Mouse (Mus musculus) brain, embryonic 14.5 days (tissue): ENCODE measurements around the gene Zfp866. TPM values are rescaled to one million over a fixed set of nuclear protein-coding genes. Genes with fewer than 3 reads are reported as not detected.

Source experiments
- DNase-seq: peaks from one replicate; pipeline ENCODE4 v3.0.0-alpha.2; 2011; ENCODE audit warnings: low read depth
- CTCF ChIP-seq: fragments of 200-500 bp; IDR thresholded peaks from 2 replicates; pipeline ENCODE4 v1.5.1; 2012; ENCODE audit warnings: inconsistent platforms, mild to moderate bottlenecking, moderate library complexity, borderline replicate concordance; ENCODE audit not compliant: insufficient read depth, insufficient read length; ENCODE audit errors: extremely low read depth
- POLR2A ChIP-seq: fragments of 200-500 bp; IDR thresholded peaks from 2 replicates; pipeline ENCODE4 v1.6.1; 2012; ENCODE audit warnings: mild to moderate bottlenecking, inconsistent platforms, borderline replicate concordance; ENCODE audit not compliant: poor library complexity, insufficient read depth, insufficient read length, severe bottlenecking; ENCODE audit errors: extremely low read depth
- polyA plus RNA-seq: library from polyadenylated mRNA; depleted of rRNA; stranded (reverse); fragments of >200 nt; gene quantifications from 2 replicates; pipeline ENCODE4 v1.2.3, GENCODE M21; 2012

Gene Zfp866
- polyA plus RNA-seq, 1 experiment: 44.6 TPM

DNA sequence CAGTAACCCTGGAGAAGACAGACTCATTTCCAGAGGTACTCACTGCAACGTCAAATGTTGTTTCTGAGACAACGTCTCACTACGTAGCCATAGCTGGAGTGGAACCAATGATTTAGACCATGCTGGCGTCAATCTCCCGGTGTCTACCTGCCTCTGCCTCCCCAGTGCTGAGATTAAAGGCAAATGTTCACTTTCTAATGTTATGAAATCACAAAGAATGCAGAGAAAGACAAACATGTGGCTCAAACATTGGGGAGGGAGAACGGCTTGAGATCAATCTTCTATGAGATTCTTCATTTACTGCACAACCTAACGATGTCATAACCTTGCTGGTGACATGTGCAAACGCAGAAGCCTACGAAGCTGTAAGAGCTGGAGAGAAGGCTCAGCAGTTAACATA is 19.8 kb downstream of the Zfp866 start:
- TF ChIP-seq CTCF (no peak), POLR2A (no peak)
- DNase-seq: no peak

DNA sequence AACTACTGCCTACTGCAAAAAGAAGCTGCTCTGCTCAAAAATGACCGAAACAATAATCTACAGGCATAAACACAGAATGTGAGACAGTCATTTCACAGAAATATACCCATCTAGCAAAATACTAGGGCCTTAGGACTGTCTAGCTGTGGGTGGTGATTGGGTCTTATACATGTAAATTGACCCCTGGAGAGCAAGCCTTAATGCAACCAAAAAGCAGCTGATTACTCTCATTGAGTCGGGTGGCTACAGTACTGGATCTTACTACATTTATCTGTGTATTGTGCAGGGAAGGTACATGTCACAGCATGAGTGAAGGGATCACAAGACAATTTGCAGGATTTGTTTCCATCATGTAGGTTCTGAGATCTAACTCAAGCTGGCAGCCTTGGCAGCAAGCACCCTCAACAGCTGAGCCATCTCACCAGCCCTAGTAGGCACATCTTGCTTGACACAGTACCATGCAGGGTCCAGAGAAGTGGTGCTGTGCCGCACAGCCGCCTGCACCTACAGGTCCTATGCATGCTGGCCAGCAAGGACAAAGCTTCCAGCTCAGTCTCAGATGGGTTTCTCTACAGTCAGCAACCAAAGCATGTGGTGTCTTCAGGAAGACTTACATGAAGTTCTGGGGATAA is 29.0 kb downstream of the Zfp866 start:
- no peak for TF ChIP-seq POLR2A
- no peak for TF ChIP-seq CTCF

DNA sequence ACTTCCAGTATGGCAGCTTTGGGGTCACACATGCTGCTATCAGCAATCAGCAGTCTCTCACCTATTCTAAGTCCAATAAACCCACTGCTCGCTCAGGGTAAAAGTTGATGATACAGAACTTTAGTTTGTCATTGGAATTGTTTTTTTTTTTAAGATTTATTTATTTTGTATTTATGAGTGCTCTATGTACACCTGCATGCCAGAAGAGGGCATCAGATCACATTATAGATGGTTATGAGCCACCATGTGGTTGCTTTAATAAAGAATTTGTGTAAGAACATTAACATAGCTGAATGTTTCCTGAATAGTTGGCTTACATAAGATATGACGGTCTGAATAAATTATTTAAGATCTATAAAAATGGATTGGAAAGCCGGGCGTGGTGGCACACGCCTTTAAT is 32.7 kb downstream of the Zfp866 start:
- TF ChIP-seq POLR2A (no peak), CTCF (no peak)
- DNase-seq: no peak

More for the DNA sequence above, 29.0 kb downstream of the Zfp866 start:
- DNase-seq: no peak

- no peak for TF ChIP-seq CTCF
- no peak for TF ChIP-seq POLR2A
Measured at GRCm38 (mm10) chr8:69752437-69752836, 38.5 kb downstream of the Zfp866 start.

GRCm38 (mm10) chr8:69749544-69750454 is 41.2 kb downstream of the Zfp866 start, which contains the start of gene Zfp963:
Gene Zfp963, minus strand, starts transcription at chr8:69749970.
- TF ChIP-seq POLR2A (peak; percentile 99), CTCF (no peak)
- peak; percentile 98 for DNase-seq

More at GRCm38 (mm10) chr8:69752437-69752836, 38.5 kb downstream of the Zfp866 start:
- DNase-seq: no peak

- TF ChIP-seq CTCF: no peak
- no peak for TF ChIP-seq POLR2A
- no peak for DNase-seq
Measured at GRCm38 (mm10) chr8:69741231-69741630, 49.7 kb downstream of the Zfp866 start.

DNA sequence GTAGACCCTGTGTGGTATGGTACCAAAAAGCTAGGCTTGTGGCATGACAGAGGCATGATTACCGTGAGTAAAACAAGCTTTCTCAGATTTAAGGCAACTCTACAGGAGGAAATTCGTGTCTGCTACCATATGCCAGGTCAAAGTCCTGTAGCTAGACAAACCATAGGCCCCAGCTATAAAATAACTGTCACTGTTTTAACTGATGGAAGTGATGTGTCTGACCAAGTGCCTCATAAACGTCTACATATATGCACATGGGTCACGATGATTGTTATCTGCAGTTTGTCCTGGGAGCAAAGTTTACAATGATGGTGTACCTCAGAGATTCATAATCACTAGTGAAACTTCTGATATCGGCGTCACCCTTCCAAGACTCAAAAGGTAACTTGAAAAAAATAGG is 50.2 kb downstream of the Zfp866 start:
- TF ChIP-seq POLR2A: no peak
- TF ChIP-seq CTCF: no peak
- no peak for DNase-seq

DNA sequence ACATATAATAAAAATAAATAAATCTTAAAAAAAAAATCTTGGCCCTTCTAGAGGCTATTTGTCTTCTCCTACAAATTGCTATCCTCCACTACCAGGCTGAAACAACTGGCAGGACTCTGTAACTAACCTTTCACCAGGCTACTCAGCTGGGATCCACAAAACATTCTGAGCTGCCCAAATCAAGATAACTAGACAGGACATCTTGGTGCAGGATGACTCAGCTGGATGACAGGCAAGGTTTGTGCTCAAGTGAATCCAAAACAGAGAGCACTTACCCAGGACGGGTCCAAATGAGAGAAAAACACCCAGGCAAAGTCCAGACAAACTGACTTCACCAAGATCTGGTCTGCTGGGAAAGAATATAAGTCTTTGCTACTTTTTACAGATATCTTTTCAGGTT is 55.5 kb downstream of the Zfp866 start:
- TF ChIP-seq CTCF (no peak), POLR2A (no peak)

GRCm38 (mm10) chr8:69717232-69717580 is 73.8 kb downstream of the Zfp866 start:
- DNase-seq: no peak

More for the DNA sequence above, 55.5 kb downstream of the Zfp866 start:
- no peak for DNase-seq

DNA sequence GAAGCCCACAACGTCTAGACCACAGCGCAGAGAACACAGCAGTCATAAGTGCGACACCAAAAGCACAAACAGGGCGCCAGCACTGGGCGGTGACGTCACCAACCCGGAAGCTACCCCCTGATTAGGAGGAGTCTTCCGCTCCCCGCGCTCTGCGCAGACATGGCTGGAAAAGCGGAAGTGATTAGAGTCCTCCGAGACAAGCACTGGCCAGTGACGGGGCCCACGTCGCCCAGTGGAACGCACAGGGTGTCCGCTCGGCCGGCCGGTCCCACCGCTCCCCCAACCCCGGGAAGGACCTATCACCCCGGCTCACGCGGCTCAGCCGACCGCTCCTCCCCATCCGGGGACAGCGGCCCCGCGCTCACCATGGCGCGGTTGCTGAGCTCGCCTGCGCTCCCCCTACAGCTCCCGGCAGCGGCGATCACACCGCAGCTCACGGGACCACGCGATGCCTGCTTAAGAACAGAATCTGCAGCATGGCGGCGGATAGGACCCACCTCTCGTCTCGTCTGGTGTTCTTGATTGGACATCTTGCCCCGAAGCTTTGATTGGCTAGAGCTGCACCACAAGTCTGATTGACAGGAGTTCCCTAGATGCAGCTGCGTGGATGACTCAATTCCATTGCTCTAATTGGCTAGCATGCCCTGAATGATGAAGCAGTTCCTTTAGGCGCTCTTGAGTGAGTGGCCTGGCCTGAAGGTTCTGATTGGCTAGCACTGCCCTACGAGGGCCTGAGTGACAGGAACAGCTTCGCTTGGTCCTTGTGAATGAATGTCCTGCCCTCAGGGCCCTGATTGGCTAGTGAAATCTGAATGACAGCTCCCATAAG is 74.4 kb downstream of the Zfp866 start:
- peak; percentile 100 for DNase-seq
- TF ChIP-seq POLR2A (peak; percentile 92), CTCF (no peak)

More at GRCm38 (mm10) chr8:69717232-69717580, 73.8 kb downstream of the Zfp866 start:
- TF ChIP-seq CTCF (no peak), POLR2A (no peak)

DNA sequence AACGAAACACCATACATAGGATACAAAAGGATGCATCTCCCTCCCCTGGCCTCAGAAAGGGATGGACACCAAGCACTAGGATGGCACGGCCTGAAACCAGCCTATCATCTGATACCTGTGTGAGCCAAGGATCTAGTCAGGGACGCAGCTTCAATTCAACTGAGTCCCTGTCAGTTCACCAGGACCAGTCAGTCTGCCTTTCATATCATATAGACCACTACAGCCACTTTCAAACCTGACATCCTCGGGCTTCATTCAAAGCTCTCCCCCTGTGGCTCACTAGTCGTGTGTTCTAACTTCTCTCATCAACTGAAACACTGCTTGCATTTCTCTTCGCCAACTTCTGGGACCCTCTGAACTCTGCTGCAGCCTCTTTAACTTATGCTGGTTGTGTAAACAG is 75.6 kb downstream of the Zfp866 start:
- TF ChIP-seq POLR2A (no peak), CTCF (no peak)

More for the DNA sequence above, 75.6 kb downstream of the Zfp866 start:
- no peak for DNase-seq
